Mouse (Mus musculus) 416B (cell line): Measurements from ENCODE around the gene Pnp.
"Not testable (repeated sequence)": the region's sequence is repeated elsewhere in the genome, so short reads cannot be mapped to it uniquely, and the experiment has no call there.

Experiments used
- DNase-seq: peaks from one replicate; pipeline ENCODE4 v3.0.0; 2011; ENCODE audit warnings: low read depth

The Pnp gene

DNA sequence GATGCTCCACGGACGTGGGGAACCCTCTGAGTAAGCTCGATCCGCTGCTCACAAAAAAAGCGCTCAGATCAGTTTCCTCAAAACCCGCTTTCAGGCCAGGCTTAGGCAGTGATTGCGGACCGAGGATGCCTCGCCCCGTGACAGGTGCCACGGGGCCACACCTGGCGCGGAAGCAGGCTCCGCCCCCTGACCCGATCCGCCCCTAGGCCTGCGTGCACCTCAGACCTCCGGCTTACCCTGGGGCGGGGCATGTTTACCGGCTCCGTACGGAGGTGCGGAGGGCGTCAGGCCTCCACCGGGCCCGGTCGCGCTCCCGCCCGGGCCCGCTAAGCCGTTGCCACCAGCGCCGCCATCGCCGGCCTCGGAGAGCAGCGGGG is 517 bp upstream of the Pnp start:
- DNase-seq: peak; percentile 16

GRCm38 (mm10) chr14:50931493-50932020 is 675 bp downstream of the Pnp start:
- DNase-seq: peak; percentile 77

- no peak for DNase-seq
These were observed 5.8 kb downstream of the Pnp start for GRCm38 (mm10) chr14:50936649-50937048.

DNA sequence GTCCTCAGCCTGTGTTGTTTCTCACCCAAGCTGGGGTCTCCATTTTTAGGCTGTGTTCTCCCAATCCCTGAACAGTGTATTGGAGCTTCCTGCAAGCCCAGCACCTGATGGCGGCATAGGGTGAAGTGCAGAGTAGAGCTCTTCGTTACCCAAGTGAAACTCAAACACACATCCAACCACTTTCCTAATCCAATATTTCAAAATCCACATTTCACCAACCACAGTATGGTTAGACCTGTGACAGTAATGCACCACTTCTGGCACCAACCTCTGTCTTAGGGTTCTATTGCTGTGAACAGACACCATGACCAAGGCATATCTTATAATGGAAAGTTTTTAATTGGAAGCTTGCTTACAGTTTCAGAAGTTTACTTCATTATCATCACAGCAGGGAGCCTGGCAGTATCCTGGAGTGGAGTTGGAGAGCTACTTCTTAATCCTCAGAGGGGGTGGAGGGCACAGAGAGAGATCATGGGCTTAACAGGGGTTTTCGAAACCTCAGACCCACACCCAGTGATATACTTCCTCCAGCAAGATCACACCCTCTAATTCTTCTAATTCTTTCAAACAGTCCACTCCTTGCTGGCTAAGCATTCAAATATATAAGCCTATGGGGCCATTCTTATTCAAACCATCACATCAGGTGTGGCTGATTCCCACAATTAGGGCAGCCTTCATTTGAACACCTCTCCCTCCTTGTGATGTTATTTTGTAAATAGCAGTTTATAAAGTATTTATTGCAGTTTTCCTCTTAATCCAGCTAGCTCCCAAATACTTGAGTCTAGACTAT is 7.4 kb downstream of the Pnp start:
- no peak for DNase-seq

GRCm38 (mm10) chr14:50938940-50939339 is 8.1 kb downstream of the Pnp start:
- peak; percentile 80 for DNase-seq

DNA sequence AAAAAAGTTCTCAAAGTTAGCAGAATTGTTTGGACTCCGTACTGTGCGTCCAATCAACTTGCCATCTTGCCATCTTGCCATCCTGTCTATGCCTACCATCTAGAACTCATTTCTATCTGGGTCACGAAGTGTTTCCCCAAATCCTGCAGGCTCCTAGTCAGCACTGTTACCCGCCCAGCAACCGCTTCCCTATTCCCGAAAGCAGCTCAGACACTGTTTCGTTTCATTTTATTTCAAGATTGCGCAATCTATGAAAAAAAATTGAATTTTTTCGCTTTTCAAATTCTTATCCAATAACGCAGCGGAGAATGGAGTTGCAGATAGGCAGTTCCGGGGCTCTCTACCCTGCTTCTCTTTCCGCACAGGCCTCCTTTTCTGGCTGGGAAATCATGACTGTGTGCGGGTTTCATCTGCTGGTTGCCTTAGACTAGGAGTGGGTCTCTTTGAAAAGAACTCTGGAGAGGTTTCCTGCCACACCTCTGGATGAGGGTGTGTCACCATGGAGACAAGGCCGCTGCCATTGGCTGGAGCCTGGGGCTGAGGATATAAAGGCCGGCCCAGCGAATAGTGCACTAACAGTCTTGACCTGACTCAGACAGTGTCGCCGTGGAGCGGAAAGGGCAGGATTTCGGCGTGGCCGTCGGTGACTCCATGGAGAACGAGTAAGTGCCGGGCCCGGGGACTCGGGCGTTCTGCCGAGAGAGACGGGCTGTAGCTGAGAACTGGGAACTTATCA is 13.2 kb downstream of the Pnp start, which contains the start of gene Gm49342:
Gene Gm49342, plus strand, starts transcription at position 586 of the 736 bp plus-strand sequence.
- DNase-seq: peak; percentile 97

DNA sequence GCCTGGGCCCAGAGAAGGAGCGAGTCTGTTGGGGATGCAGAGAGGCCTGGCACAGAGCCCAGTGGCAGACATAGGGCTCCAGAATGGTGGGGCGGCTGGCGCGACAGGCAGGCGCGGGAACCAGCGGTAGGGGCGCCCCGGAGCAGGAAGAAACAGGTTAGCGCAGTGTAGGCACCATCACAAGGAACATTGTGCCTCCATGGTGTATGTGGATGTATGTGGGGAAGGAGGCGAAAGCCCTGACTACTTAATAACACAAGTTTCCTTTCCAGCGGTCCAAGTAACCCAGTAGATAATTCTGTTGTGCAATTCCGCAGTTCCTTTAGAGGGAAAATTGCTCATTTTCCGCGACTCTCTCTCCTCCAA is 13.8 kb downstream of the Pnp start:
- DNase-seq: not testable (repeated sequence)

- not testable (repeated sequence) for DNase-seq
These were observed 14.2 kb downstream of the Pnp start for GRCm38 (mm10) chr14:50945081-50945480.

DNA sequence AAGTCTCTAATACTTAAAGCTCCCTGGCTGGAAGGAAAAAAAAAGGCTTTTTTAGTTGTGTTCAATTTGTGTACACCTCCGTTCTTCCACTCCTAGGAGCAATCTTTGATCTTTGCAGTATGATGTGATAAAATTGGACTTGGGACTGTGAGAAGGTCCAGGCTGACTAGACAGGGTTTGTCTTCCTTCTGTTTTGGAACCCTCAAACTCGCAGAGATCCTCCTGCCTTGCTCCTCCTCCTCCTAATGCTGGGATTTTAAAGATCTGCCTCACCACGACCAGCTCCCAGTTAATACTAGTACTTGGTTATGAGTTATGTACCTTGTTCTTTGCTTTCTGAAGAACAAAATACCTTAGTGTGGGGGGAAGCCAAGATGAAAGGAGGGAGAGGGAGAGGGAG is 14.6 kb downstream of the Pnp start:
- DNase-seq: not testable (repeated sequence)

GRCm38 (mm10) chr14:50955487-50955886 is 24.6 kb downstream of the Pnp start:
- no peak for DNase-seq

GRCm38 (mm10) chr14:50955942-50956508 is 25.1 kb downstream of the Pnp start, which contains the start of gene Pnp2:
Gene Pnp2 (plus strand): TSS chr14:50955992.
- not testable (repeated sequence) for DNase-seq

DNA sequence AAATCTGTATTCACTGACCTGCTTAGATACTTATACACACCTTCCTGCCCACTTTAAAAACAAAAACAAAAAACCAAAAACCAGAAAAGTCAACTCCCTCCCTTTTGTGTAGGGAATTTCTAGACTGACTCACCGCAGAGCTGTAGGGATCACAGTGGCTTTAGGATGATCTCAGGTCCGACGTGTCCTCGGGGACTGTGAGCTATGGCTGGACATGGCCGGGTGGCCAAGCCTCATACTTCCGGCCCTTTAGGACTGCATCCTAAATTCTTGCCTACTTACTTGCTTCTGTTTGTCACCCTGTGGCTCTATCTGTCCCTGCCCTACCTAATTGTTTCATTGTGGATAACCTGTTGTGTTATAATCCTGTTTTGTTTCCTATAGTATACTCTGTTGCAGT is 25.8 kb downstream of the Pnp start:
- DNase-seq: not testable (repeated sequence)

GRCm38 (mm10) chr14:50957146-50957545 is 26.3 kb downstream of the Pnp start:
- DNase-seq: not testable (repeated sequence)

GRCm38 (mm10) chr14:50958289-50958995 is 27.6 kb downstream of the Pnp start:
- DNase-seq: not testable (repeated sequence)

GRCm38 (mm10) chr14:50968216-50968980 is 37.5 kb downstream of the Pnp start:
- no peak for DNase-seq

DNA sequence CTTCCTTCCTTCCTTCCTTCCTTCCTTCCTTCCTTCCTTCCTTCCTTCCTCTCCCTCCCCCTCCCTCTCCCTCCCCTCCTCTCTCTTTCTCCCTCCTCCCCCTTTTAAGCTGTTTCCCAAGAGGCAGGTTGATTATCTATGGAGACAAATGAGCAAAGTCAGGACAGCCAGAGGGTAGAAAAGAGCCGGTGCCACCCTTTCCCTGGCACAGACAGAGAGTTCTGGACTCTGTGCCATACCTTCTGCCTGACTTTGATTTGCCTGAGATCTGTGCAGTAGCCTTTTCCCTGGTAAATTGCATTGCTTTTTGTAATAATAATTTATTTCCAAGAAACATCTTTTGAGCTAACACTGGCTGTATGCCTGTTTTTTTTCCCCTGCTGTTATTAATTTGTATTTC is 38.2 kb downstream of the Pnp start:
- no peak for DNase-seq

DNA sequence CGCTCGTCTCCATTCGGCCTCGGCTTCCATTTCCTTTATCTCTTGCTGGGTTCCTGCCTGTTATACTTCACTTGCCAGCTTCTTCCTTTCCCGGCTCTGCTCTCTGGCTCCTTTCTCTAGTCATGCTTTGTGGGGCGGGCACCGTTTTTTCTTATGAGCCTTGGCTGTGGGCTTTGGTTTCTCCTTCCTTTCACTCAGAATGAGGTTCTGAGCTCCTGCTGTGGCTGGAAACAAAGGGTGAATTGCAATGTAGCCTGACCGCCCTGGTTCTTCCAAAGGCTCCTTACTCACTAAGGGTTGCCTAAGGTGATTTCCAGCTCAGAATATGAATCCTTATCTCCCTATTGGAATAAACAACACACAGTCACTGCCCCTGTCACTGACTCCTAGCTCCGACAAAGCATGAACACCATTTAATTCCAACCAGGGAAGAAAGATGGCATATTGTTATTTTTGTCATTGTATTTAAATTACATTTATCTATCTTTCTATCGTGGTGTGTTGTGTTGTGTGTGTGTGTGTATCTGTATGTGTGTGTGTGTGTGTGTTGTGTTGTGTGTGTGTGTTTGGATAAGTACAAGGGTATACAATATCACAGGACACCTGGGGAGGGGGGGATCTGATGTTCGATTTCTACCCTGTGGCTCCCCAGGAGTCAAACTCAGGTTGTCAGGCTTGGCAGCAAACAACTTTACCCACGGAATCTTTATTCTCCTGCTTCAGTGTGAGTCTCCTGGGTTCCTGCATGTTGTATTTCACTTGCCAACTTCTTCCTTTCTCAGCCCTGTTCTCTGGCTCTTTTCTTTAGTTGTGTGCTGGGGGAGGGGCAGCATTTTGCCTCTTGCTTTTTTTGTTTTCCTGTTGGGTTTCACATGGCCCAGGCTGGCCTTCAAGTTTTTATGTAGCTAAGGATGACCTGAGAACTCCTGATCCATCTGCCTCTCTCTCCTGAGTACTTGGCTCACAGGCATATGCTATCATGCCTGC is 39.0 kb downstream of the Pnp start:
- DNase-seq: no peak

- DNase-seq: no peak
These were observed 39.9 kb downstream of the Pnp start for GRCm38 (mm10) chr14:50970822-50971221.

DNA sequence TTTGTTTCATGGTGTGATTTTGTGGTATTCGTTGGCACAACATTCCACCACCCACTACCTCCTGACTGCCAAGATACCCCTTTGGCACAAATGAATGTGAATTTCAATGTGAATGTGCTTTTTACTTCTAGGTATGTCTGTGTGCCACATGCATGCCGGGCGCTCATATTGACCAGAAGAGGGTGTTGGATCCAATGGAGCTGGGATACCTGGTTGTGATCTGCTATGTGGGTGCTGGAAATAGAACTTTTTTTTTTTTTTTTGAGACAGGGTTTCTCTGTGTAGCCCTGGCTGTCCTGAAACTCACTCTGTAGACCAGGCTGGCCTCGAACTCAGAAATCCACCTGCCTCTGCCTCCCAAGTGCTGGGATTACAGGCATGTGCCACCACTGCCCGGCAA is 42.2 kb downstream of the Pnp start:
- DNase-seq: not testable (repeated sequence)

- DNase-seq: no peak
These were observed 42.8 kb downstream of the Pnp start for GRCm38 (mm10) chr14:50973700-50974099.
